Mouse (Mus musculus) adrenal gland, postnatal 36 days (tissue): Measurements from ENCODE around the gene Crb2. TPM values are rescaled to one million over a fixed set of nuclear protein-coding genes. Genes with fewer than 3 reads are reported as not detected.

Experiments used
- total RNA-seq, 2 experiments: library from RNA; stranded (reverse); gene quantifications; 2 replicates each; pipeline ENCODE4 v1.2.3; 2021

Crb2 gene
- total RNA-seq, 2 experiments from 2014 or later = 0.33 to 0.53 TPM

Other genes with a start within 250 kb of the Crb2 start
- gene Strbp, start 72.4 kb upstream of the Crb2 start, total RNA-seq = 10 to 100 TPM; 48.2 to 68.0 TPM